Mouse (Mus musculus): ENCODE data around the gene Jmjd6. TPM values are rescaled to one million over a fixed set of nuclear protein-coding genes. Genes with fewer than 3 reads are reported as not detected.

Gene Jmjd6
- polyA plus RNA-seq, 1 experiment from 2014 or later, result 77.8 TPM

GRCm38 (mm10) chr11:116871538-116871937, 28.3 kb upstream of the Jmjd6 start:
- peaks cover 35% of the 10 kb centered on the region for H3K36me3 ChIP-seq (ENCODE audit: insufficient read depth, low read length)
- H3K4me3 ChIP-seq (ENCODE audit: low read length), result no peak overlapping the region
- no peaks in the 10 kb centered on the region for H3K9me3 ChIP-seq (ENCODE audit: low read length)
- WGBS, result 89% methylated on average over 9 of the region's 9 CpGs
- H3K4me2 ChIP-seq (replicated peaks; ENCODE audit: low read depth, low read length), result no peak overlapping the region
- H3K4me1 ChIP-seq (ENCODE audit: insufficient read depth, low read length), result no peaks in the 10 kb centered on the region
- ATAC-seq (ENCODE audit: low FRiP score, low TSS enrichment), result no peak
- no peak overlapping the region for H3K27ac ChIP-seq (ENCODE audit: low read length)
- H3K9ac ChIP-seq (replicated peaks; ENCODE audit: low read length), result no peak overlapping the region
- no peaks in the 10 kb centered on the region for H3K27me3 ChIP-seq (ENCODE audit: insufficient read depth, low read length)

GRCm38 (mm10) chr11:116869641-116870040, 26.4 kb upstream of the Jmjd6 start:
- Histone ChIP-seq H3K9ac (replicated peaks; ENCODE audit: low read length) (no peak overlapping the region), H3K4me3 (ENCODE audit: low read length) (no peak overlapping the region), H3K36me3 (ENCODE audit: insufficient read depth, low read length) (peaks cover 38% of the 10 kb centered on the region), H3K4me1 (ENCODE audit: insufficient read depth, low read length) (no peaks in the 10 kb centered on the region), H3K27ac (ENCODE audit: low read length) (no peak overlapping the region), H3K27me3 (ENCODE audit: insufficient read depth, low read length) (no peaks in the 10 kb centered on the region), H3K9me3 (ENCODE audit: low read length) (no peaks in the 10 kb centered on the region), H3K4me2 (replicated peaks; ENCODE audit: low read depth, low read length) (no peak overlapping the region)
- no peak for ATAC-seq (ENCODE audit: low FRiP score, low TSS enrichment)
- WGBS, result 83% methylated on average over 4 of the region's 4 CpGs

- peaks cover 35% of the 10 kb centered on the region for H3K36me3 ChIP-seq (ENCODE audit: insufficient read depth, low read length)
- no peak overlapping the region for H3K4me3 ChIP-seq (ENCODE audit: low read length)
- no peaks in the 10 kb centered on the region for H3K27me3 ChIP-seq (ENCODE audit: insufficient read depth, low read length)
- H3K9me3 ChIP-seq (ENCODE audit: low read length), result no peaks in the 10 kb centered on the region
- no peak overlapping the region for H3K4me2 ChIP-seq (replicated peaks; ENCODE audit: low read depth, low read length)
- no peak for ATAC-seq (ENCODE audit: low FRiP score, low TSS enrichment)
- no peak overlapping the region for H3K27ac ChIP-seq (ENCODE audit: low read length)
- 87% methylated on average over 8 of the region's 8 CpGs for WGBS
- H3K4me1 ChIP-seq (ENCODE audit: insufficient read depth, low read length), result no peaks in the 10 kb centered on the region; the same call in 1 of the 2 replicates
- no peak overlapping the region for H3K9ac ChIP-seq (replicated peaks; ENCODE audit: low read length)
These were observed 26.0 kb upstream of the Jmjd6 start for GRCm38 (mm10) chr11:116869223-116869622.

- H3K9me3 ChIP-seq (ENCODE audit: low read length), result no peaks in the 10 kb centered on the region
- H3K4me1 ChIP-seq (ENCODE audit: insufficient read depth, low read length), result no peaks in the 10 kb centered on the region; the same call in 1 of the 2 replicates
- H3K9ac ChIP-seq (replicated peaks; ENCODE audit: low read length), result no peak overlapping the region
- peaks cover 29% of the 10 kb centered on the region; the same call in 1 of the 2 replicates for H3K36me3 ChIP-seq (ENCODE audit: insufficient read depth, low read length)
- WGBS, result 68% methylated on average over 3 of the region's 3 CpGs
- no peaks in the 10 kb centered on the region for H3K27me3 ChIP-seq (ENCODE audit: insufficient read depth, low read length)
- no peak for ATAC-seq (ENCODE audit: low FRiP score, low TSS enrichment)
- H3K27ac ChIP-seq (ENCODE audit: low read length), result no peak overlapping the region
- H3K4me3 ChIP-seq (ENCODE audit: low read length), result no peak overlapping the region
- H3K4me2 ChIP-seq (replicated peaks; ENCODE audit: low read depth, low read length), result no peak overlapping the region
These were observed 24.9 kb upstream of the Jmjd6 start for GRCm38 (mm10) chr11:116868129-116868528.

GRCm38 (mm10) chr11:116865945-116866585, 22.8 kb upstream of the Jmjd6 start:
- H3K4me3 ChIP-seq (ENCODE audit: low read length), result no peak overlapping the region
- peaks cover 21% of the 10 kb centered on the region; the same call in 1 of the 2 replicates for H3K36me3 ChIP-seq (ENCODE audit: insufficient read depth, low read length)
- no peaks in the 10 kb centered on the region for H3K27me3 ChIP-seq (ENCODE audit: insufficient read depth, low read length)
- peak; percentile 59 for ATAC-seq (ENCODE audit: low FRiP score, low TSS enrichment)
- no peak overlapping the region for H3K4me2 ChIP-seq (replicated peaks; ENCODE audit: low read depth, low read length)
- H3K27ac ChIP-seq (ENCODE audit: low read length), result no peak overlapping the region
- no peaks in the 10 kb centered on the region; the same call in 1 of the 2 replicates for H3K4me1 ChIP-seq (ENCODE audit: insufficient read depth, low read length)
- H3K9me3 ChIP-seq (ENCODE audit: low read length), result no peaks in the 10 kb centered on the region
- no peak overlapping the region for H3K9ac ChIP-seq (replicated peaks; ENCODE audit: low read length)
- 61% methylated on average over 12 of the region's 12 CpGs for WGBS

- Histone ChIP-seq H3K9me3 (ENCODE audit: low read length) (no peaks in the 10 kb centered on the region), H3K4me2 (replicated peaks; ENCODE audit: low read depth, low read length) (no peak overlapping the region), H3K36me3 (ENCODE audit: insufficient read depth, low read length) (peaks cover 24% of the 10 kb centered on the region; the same call in 1 of the 2 replicates), H3K9ac (replicated peaks; ENCODE audit: low read length) (no peak overlapping the region), H3K27ac (ENCODE audit: low read length) (no peak overlapping the region), H3K4me1 (ENCODE audit: insufficient read depth, low read length) (no peaks in the 10 kb centered on the region; the same call in 1 of the 2 replicates), H3K27me3 (ENCODE audit: insufficient read depth, low read length) (no peaks in the 10 kb centered on the region), H3K4me3 (ENCODE audit: low read length) (no peak overlapping the region)
- ATAC-seq (ENCODE audit: low FRiP score, low TSS enrichment), result no peak
- WGBS, result 70% methylated on average over 10 of the region's 10 CpGs
These were observed 21.2 kb upstream of the Jmjd6 start for GRCm38 (mm10) chr11:116864444-116864843.

GRCm38 (mm10) chr11:116857183-116857850, 14.1 kb upstream of the Jmjd6 start:
- Histone ChIP-seq H3K4me3 (ENCODE audit: low read length) (no peak overlapping the region), H3K4me1 (ENCODE audit: insufficient read depth, low read length) (peaks cover 10% of the 10 kb centered on the region), H3K27me3 (ENCODE audit: insufficient read depth, low read length) (no peaks in the 10 kb centered on the region), H3K27ac (ENCODE audit: low read length) (no peak overlapping the region), H3K9ac (replicated peaks; ENCODE audit: low read length) (no peak overlapping the region), H3K4me2 (replicated peaks; ENCODE audit: low read depth, low read length) (no peak overlapping the region), H3K9me3 (ENCODE audit: low read length) (no peaks in the 10 kb centered on the region), H3K36me3 (ENCODE audit: insufficient read depth, low read length) (peaks cover 10% of the 10 kb centered on the region; the same call in 1 of the 2 replicates)
- WGBS, result 64% methylated on average over 12 of the region's 12 CpGs
- no peak for ATAC-seq (ENCODE audit: low FRiP score, low TSS enrichment)

- no peak for ATAC-seq (ENCODE audit: low FRiP score, low TSS enrichment)
These were observed 11.0 kb upstream of the Jmjd6 start for GRCm38 (mm10) chr11:116854279-116854678.

GRCm38 (mm10) chr11:116853512-116853928, 10.3 kb upstream of the Jmjd6 start:
- Histone ChIP-seq H3K27me3 (ENCODE audit: insufficient read depth, low read length) (no peaks in the 10 kb centered on the region), H3K4me3 (ENCODE audit: low read length) (peak overlapping the region; percentile 95), H3K4me2 (replicated peaks; ENCODE audit: low read depth, low read length) (peak overlapping the region; percentile 54), H3K9me3 (ENCODE audit: low read length) (no peaks in the 10 kb centered on the region), H3K9ac (replicated peaks; ENCODE audit: low read length) (peak overlapping the region; percentile 89), H3K4me1 (ENCODE audit: insufficient read depth, low read length) (peaks cover 19% of the 10 kb centered on the region), H3K27ac (ENCODE audit: low read length) (peak overlapping the region; percentile 99), H3K36me3 (ENCODE audit: insufficient read depth, low read length) (peaks cover 13% of the 10 kb centered on the region)
- peak; percentile 91 for ATAC-seq (ENCODE audit: low FRiP score, low TSS enrichment)
- under 1% methylated on average over 36 of the region's 36 CpGs for WGBS

More at GRCm38 (mm10) chr11:116854279-116854678, 11.0 kb upstream of the Jmjd6 start:
- H3K9me3 ChIP-seq (ENCODE audit: low read length), result no peaks in the 10 kb centered on the region
- no peaks in the 10 kb centered on the region for H3K27me3 ChIP-seq (ENCODE audit: insufficient read depth, low read length)
- H3K4me3 ChIP-seq (ENCODE audit: low read length), result peak overlapping the region; percentile 95
- 31% methylated on average over 10 of the region's 10 CpGs for WGBS
- peak overlapping the region; percentile 54 for H3K4me2 ChIP-seq (replicated peaks; ENCODE audit: low read depth, low read length)
- H3K9ac ChIP-seq (replicated peaks; ENCODE audit: low read length), result peak overlapping the region; percentile 89
- peaks cover 19% of the 10 kb centered on the region for H3K4me1 ChIP-seq (ENCODE audit: insufficient read depth, low read length)
- peaks cover 8% of the 10 kb centered on the region for H3K36me3 ChIP-seq (ENCODE audit: insufficient read depth, low read length)
- no peak overlapping the region for H3K27ac ChIP-seq (ENCODE audit: low read length)
